Mouse (Mus musculus): Measurements from ENCODE around the gene Vash2.

- TF ChIP-seq CTCF (IDR thresholded peaks at IDR 0.05; ENCODE audit: low read depth, low read length) (no peak), EP300 (IDR thresholded peaks at IDR 0.05; ENCODE audit: insufficient read depth, low read depth, low read length) (no peak), POLR2A (IDR thresholded peaks at IDR 0.05; ENCODE audit: insufficient read depth, low read length) (no peak)
Observed at GRCm38 (mm10) chr1:190979100-190979563, at the start of gene Vash2.
